Mouse (Mus musculus): ENCODE data around the gene Otc. TPM values are rescaled to one million over a fixed set of nuclear protein-coding genes. Genes with fewer than 3 reads are reported as not detected.

Otc gene
- polyA plus RNA-seq (2012; ENCODE audit: insufficient read depth, insufficient read length, missing spikeins) = not detected in 2 replicates

- no peaks in the 10 kb centered on the region for H3K4me1 ChIP-seq (ENCODE audit: control insufficient read depth, insufficient read depth, insufficient read length, low read length)
- no peak within 1 kb of the TSS for H3K4me3 ChIP-seq (ENCODE audit: insufficient read depth, low read depth, low read length)
- H3K27ac ChIP-seq (replicated peaks; ENCODE audit: low read depth, low read length) = peak within 1 kb of the TSS; percentile 48
Measured at GRCm38 (mm10) chrX:10251852-10252504, at the start of gene Otc. Gene Otc, plus strand, starts transcription at chrX:10252305.

- no peak overlapping the region for H3K4me3 ChIP-seq (ENCODE audit: insufficient read depth, low read depth, low read length)
- H3K27ac ChIP-seq (replicated peaks; ENCODE audit: low read depth, low read length) = no peak overlapping the region
- H3K4me1 ChIP-seq (ENCODE audit: control insufficient read depth, insufficient read depth, insufficient read length, low read length) = no peaks in the 10 kb centered on the region
Measured at GRCm38 (mm10) chrX:10205937-10206336, 46.2 kb upstream of the Otc start.

- H3K4me1 ChIP-seq (ENCODE audit: control insufficient read depth, insufficient read depth, insufficient read length, low read length) = no peaks in the 10 kb centered on the region
- H3K27ac ChIP-seq (replicated peaks; ENCODE audit: low read depth, low read length) = peak overlapping the region; percentile 68
- H3K4me3 ChIP-seq (ENCODE audit: insufficient read depth, low read depth, low read length) = peak overlapping the region; percentile 74
Measured at GRCm38 (mm10) chrX:10215972-10216371, 36.1 kb upstream of the Otc start.

GRCm38 (mm10) chrX:10216410-10216949, 35.6 kb upstream of the Otc start, which contains the start of gene Rpgr:
Gene Rpgr, minus strand, starts transcription at chrX:10216920.
- peak within 1 kb of the TSS; percentile 74 for H3K4me3 ChIP-seq (ENCODE audit: insufficient read depth, low read depth, low read length)
- H3K27ac ChIP-seq (replicated peaks; ENCODE audit: low read depth, low read length) = peak within 1 kb of the TSS; percentile 68

GRCm38 (mm10) chrX:10219281-10219680, 32.8 kb upstream of the Otc start:
- H3K27ac ChIP-seq (replicated peaks; ENCODE audit: low read depth, low read length) = no peak overlapping the region
- no peaks in the 10 kb centered on the region for H3K4me1 ChIP-seq (ENCODE audit: control insufficient read depth, insufficient read depth, insufficient read length, low read length)
- H3K4me3 ChIP-seq (ENCODE audit: insufficient read depth, low read depth, low read length) = no peak overlapping the region

More at GRCm38 (mm10) chrX:10216410-10216949, 35.6 kb upstream of the Otc start, which contains the start of gene Rpgr:
- H3K4me1 ChIP-seq (ENCODE audit: control insufficient read depth, insufficient read depth, insufficient read length, low read length) = no peaks in the 10 kb centered on the region

GRCm38 (mm10) chrX:10233051-10233450, 19.1 kb upstream of the Otc start:
- H3K4me3 ChIP-seq (ENCODE audit: insufficient read depth, low read depth, low read length) = no peak overlapping the region
- H3K4me1 ChIP-seq (ENCODE audit: control insufficient read depth, insufficient read depth, insufficient read length, low read length) = peaks cover 3% of the 10 kb centered on the region; the same call in 1 of the 2 replicates
- H3K27ac ChIP-seq (replicated peaks; ENCODE audit: low read depth, low read length) = peak overlapping the region; percentile 60

- no peak overlapping the region for H3K27ac ChIP-seq (replicated peaks; ENCODE audit: low read depth, low read length)
- H3K4me1 ChIP-seq (ENCODE audit: control insufficient read depth, insufficient read depth, insufficient read length, low read length) = peaks cover 3% of the 10 kb centered on the region; the same call in 1 of the 2 replicates
- H3K4me3 ChIP-seq (ENCODE audit: insufficient read depth, low read depth, low read length) = no peak overlapping the region
Measured at GRCm38 (mm10) chrX:10234617-10235016, 17.5 kb upstream of the Otc start.

GRCm38 (mm10) chrX:10239515-10239914, 12.6 kb upstream of the Otc start:
- Histone ChIP-seq H3K4me1 (ENCODE audit: control insufficient read depth, insufficient read depth, insufficient read length, low read length) (no peaks in the 10 kb centered on the region), H3K4me3 (ENCODE audit: insufficient read depth, low read depth, low read length) (no peak overlapping the region), H3K27ac (replicated peaks; ENCODE audit: low read depth, low read length) (no peak overlapping the region)

- Histone ChIP-seq H3K27ac (replicated peaks; ENCODE audit: low read depth, low read length) (no peak overlapping the region), H3K4me1 (ENCODE audit: control insufficient read depth, insufficient read depth, insufficient read length, low read length) (no peaks in the 10 kb centered on the region), H3K4me3 (ENCODE audit: insufficient read depth, low read depth, low read length) (no peak overlapping the region)
Measured at GRCm38 (mm10) chrX:10243916-10244315, 8.2 kb upstream of the Otc start.

GRCm38 (mm10) chrX:10251357-10251756, 748 bp upstream of the Otc start:
- peak overlapping the region; percentile 45; the same call in 1 of the 2 replicates for H3K27ac ChIP-seq (replicated peaks; ENCODE audit: low read depth, low read length)
- no peaks in the 10 kb centered on the region for H3K4me1 ChIP-seq (ENCODE audit: control insufficient read depth, insufficient read depth, insufficient read length, low read length)
- H3K4me3 ChIP-seq (ENCODE audit: insufficient read depth, low read depth, low read length) = no peak overlapping the region

- Histone ChIP-seq H3K4me1 (ENCODE audit: control insufficient read depth, insufficient read depth, insufficient read length, low read length) (no peaks in the 10 kb centered on the region; the same call in 1 of the 2 replicates), H3K4me3 (ENCODE audit: insufficient read depth, low read depth, low read length) (no peak overlapping the region), H3K27ac (replicated peaks; ENCODE audit: low read depth, low read length) (peak overlapping the region; percentile 96)
Measured at GRCm38 (mm10) chrX:10257774-10258173, 5.7 kb downstream of the Otc start.

- no peaks in the 10 kb centered on the region; the same call in 1 of the 2 replicates for H3K4me1 ChIP-seq (ENCODE audit: control insufficient read depth, insufficient read depth, insufficient read length, low read length)
- peak overlapping the region; percentile 96 for H3K27ac ChIP-seq (replicated peaks; ENCODE audit: low read depth, low read length)
- H3K4me3 ChIP-seq (ENCODE audit: insufficient read depth, low read depth, low read length) = no peak overlapping the region
Measured at GRCm38 (mm10) chrX:10258260-10258659, 6.2 kb downstream of the Otc start.

GRCm38 (mm10) chrX:10268308-10268707, 16.2 kb downstream of the Otc start:
- no peaks in the 10 kb centered on the region for H3K4me1 ChIP-seq (ENCODE audit: control insufficient read depth, insufficient read depth, insufficient read length, low read length)
- H3K27ac ChIP-seq (replicated peaks; ENCODE audit: low read depth, low read length) = no peak overlapping the region
- no peak overlapping the region for H3K4me3 ChIP-seq (ENCODE audit: insufficient read depth, low read depth, low read length)

- no peak overlapping the region for H3K27ac ChIP-seq (replicated peaks; ENCODE audit: low read depth, low read length)
- H3K4me3 ChIP-seq (ENCODE audit: insufficient read depth, low read depth, low read length) = no peak overlapping the region
- H3K4me1 ChIP-seq (ENCODE audit: control insufficient read depth, insufficient read depth, insufficient read length, low read length) = no peaks in the 10 kb centered on the region
Measured at GRCm38 (mm10) chrX:10268761-10269437, 16.8 kb downstream of the Otc start.

GRCm38 (mm10) chrX:10297341-10297740, 45.2 kb downstream of the Otc start:
- H3K27ac ChIP-seq (replicated peaks; ENCODE audit: low read depth, low read length) = no peak overlapping the region
- no peak overlapping the region for H3K4me3 ChIP-seq (ENCODE audit: insufficient read depth, low read depth, low read length)
- H3K4me1 ChIP-seq (ENCODE audit: control insufficient read depth, insufficient read depth, insufficient read length, low read length) = no peaks in the 10 kb centered on the region

Data from brown adipose tissue, adult 24 weeks (tissue).